Mouse (Mus musculus) stomach, embryonic 16.5 days (tissue): ENCODE results near the gene Hoxa11. TPM values are rescaled to one million over a fixed set of nuclear protein-coding genes. Genes with fewer than 3 reads are reported as not detected.

Experiments used
- ATAC-seq: fragments of 200-750 bp; cut with Nextera tagmentation; 2 replicates; pipeline ENCODE4 v1.8.0; 2017; ENCODE audit warnings: moderate number of reproducible peaks, moderate TSS enrichment; ENCODE audit not compliant: insufficient read depth, low FRiP score
- H3K27ac ChIP-seq: fragments of 300-500 bp; sonication (generic); 2 replicates; pipeline ENCODE4 v1.5.1; 2014; ENCODE audit warnings: low read length
- H3K27me3 ChIP-seq: fragments of 300-500 bp; sonication (generic); 2 replicates; pipeline ENCODE4 v1.6.1; 2014; ENCODE audit warnings: low read length, control low read depth, mixed read lengths; ENCODE audit not compliant: control insufficient read depth, insufficient read depth
- H3K36me3 ChIP-seq: fragments of 300-500 bp; sonication (generic); 2 replicates; pipeline ENCODE4 v1.6.1; 2014; ENCODE audit warnings: low read length; ENCODE audit not compliant: control insufficient read depth, insufficient read depth
- H3K4me1 ChIP-seq: fragments of 300-500 bp; sonication (generic); 2 replicates; pipeline ENCODE4 v1.6.1; 2014; ENCODE audit warnings: low read length, control low read depth, mixed read lengths; ENCODE audit not compliant: control insufficient read depth, insufficient read depth
- H3K4me2 ChIP-seq: fragments of 300-500 bp; sonication (generic); 2 replicates; pipeline ENCODE4 v1.6.1; 2014; ENCODE audit warnings: low read depth, low read length, mixed read lengths
- H3K4me3 ChIP-seq: fragments of 300-500 bp; sonication (generic); replicated peaks from 2 replicates; pipeline ENCODE4 v1.5.1; 2014; ENCODE audit warnings: mild to moderate bottlenecking, low read length
- H3K9ac ChIP-seq: fragments of 300-500 bp; sonication (generic); 2 replicates; pipeline ENCODE4 v1.6.1; 2014; ENCODE audit warnings: low read length
- H3K9me3 ChIP-seq: fragments of 300-500 bp; sonication (generic); replicated peaks from 2 replicates; pipeline ENCODE4 v1.6.1; 2016; ENCODE audit warnings: low read length, control low read depth; ENCODE audit not compliant: control insufficient read depth
- WGBS: fragments of 180-500 bp; shearing (Covaris S2); extraction: QIAGEN DNeasy Blood & Tissue Kit; methylation state at CpG from one replicate; pipeline ENCODE4 v1.1.7; 2014; 5-methylcytosine and 5-hydroxymethylcytosine counted together
- polyA plus RNA-seq: library from polyadenylated mRNA; unstranded; fragments of >200 nt; fragmentation: Nextera tagmentation; extraction: Ambion mirVana; gene quantifications from 2 replicates; pipeline ENCODE4 v1.2.1, GENCODE M21; 2015

Hoxa11 gene
- polyA plus RNA-seq, 1 experiment from 2014 or later = not detected

DNA sequence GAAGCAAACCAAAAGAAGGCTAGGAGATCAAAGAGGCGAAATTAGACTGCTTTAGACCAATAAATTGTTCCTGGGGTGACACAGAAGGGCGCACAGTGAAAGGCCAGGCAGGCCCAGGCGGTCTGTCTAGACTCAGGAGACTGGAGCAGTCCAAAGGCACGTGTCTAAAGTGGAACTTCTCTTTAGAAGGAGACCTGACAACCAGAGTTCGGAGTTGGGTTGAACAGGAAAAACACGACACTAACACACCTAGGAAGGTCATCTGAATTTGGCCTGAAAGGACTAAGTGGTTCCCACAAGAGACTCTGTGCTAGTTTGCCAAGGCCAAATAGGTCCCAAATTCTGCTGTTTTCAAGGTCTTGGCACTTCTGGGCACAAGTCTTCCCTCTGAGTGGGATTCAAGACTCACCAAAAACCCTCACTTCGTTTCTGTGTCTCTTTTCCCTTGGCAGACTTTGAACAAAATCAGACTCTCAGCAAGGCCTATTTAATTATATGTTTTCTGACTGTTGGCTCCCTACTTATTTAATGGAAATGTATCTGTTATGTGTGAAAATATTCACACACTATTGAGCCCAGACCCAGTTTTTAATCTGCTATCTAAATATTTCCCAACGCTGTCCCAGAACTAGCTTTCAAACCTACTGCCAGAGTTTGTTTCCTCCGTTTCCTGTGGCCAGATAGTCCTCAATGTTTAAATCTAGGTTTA lies 26.2 kb downstream of the Hoxa11 start:
- 0 out of 2 replicates have a peak overlapping the region, but pooled peaks have one; percentile 35 for H3K9ac ChIP-seq

GRCm38 (mm10) chr6:52218643-52219215 lies 26.9 kb downstream of the Hoxa11 start:
- H3K9me3 ChIP-seq = no peaks in the 10 kb centered on the region
- H3K27me3 ChIP-seq = peaks cover 88% of the 10 kb centered on the region
- H3K4me3 ChIP-seq = 0 out of 2 replicates have a peak overlapping the region, but pooled peaks have one; percentile 47
- WGBS = 24% methylated on average over 14 of the region's 14 CpGs
- peak overlapping the region; percentile 24; the same call in 1 of the 2 replicates for H3K4me2 ChIP-seq
- no peak overlapping the region for H3K27ac ChIP-seq
- H3K9ac ChIP-seq = peak overlapping the region; percentile 58; the same call in 1 of the 2 replicates
- ATAC-seq = no peak
- H3K36me3 ChIP-seq = no peaks in the 10 kb centered on the region
- peaks cover 8% of the 10 kb centered on the region; the same call in 1 of the 2 replicates for H3K4me1 ChIP-seq

More for the DNA sequence above, 26.2 kb downstream of the Hoxa11 start:
- H3K4me1 ChIP-seq = peaks cover 8% of the 10 kb centered on the region; the same call in 1 of the 2 replicates
- H3K9me3 ChIP-seq = no peaks in the 10 kb centered on the region
- H3K36me3 ChIP-seq = no peaks in the 10 kb centered on the region
- 44% methylated on average over 9 of the region's 9 CpGs for WGBS
- H3K4me2 ChIP-seq = peak overlapping the region; percentile 97; the same call in 1 of the 2 replicates
- no peak overlapping the region; the same call in 1 of the 2 replicates for H3K4me3 ChIP-seq
- no peak for ATAC-seq
- H3K27ac ChIP-seq = 0 out of 2 replicates have a peak overlapping the region, but pooled peaks have one; percentile 3
- peaks cover 89% of the 10 kb centered on the region for H3K27me3 ChIP-seq

- ATAC-seq = no peak
- Histone ChIP-seq H3K27me3 (peaks cover 89% of the 10 kb centered on the region), H3K4me1 (peaks cover 8% of the 10 kb centered on the region; the same call in 1 of the 2 replicates), H3K27ac (peak overlapping the region; percentile 56), H3K4me3 (peak overlapping the region; percentile 47), H3K9me3 (no peaks in the 10 kb centered on the region), H3K9ac (peak overlapping the region; percentile 58), H3K36me3 (no peaks in the 10 kb centered on the region), H3K4me2 (peak overlapping the region; percentile 40)
- WGBS = 16% methylated on average over 23 of the region's 23 CpGs
Observed at GRCm38 (mm10) chr6:52217895-52218642, 27.5 kb downstream of the Hoxa11 start.

DNA sequence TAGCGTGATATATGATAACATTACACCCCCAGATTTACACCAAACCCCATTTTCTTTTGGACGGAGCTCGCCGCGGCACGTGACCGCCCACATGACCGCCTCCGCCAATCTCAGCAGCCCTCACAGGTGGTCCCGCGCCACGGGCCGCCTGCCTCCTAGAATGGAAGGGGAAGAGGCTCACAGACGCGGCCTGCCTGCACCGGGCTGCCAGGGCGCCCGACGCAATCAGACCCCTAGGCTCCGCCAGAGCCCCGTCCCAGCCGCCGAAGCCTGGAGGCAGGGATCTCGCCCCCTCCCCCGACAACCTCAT lies 28.2 kb downstream of the Hoxa11 start:
- H3K9ac ChIP-seq = peak overlapping the region; percentile 58
- H3K4me3 ChIP-seq = peak overlapping the region; percentile 47
- peak overlapping the region; percentile 40 for H3K4me2 ChIP-seq
- H3K9me3 ChIP-seq = no peaks in the 10 kb centered on the region
- peak; percentile 54; the same call in 1 of the 2 replicates for ATAC-seq
- no peaks in the 10 kb centered on the region for H3K36me3 ChIP-seq
- peak overlapping the region; percentile 56; the same call in 1 of the 2 replicates for H3K27ac ChIP-seq
- H3K27me3 ChIP-seq = peaks cover 86% of the 10 kb centered on the region
- H3K4me1 ChIP-seq = peaks cover 8% of the 10 kb centered on the region; the same call in 1 of the 2 replicates
- under 1% methylated on average over 25 of the region's 25 CpGs for WGBS

DNA sequence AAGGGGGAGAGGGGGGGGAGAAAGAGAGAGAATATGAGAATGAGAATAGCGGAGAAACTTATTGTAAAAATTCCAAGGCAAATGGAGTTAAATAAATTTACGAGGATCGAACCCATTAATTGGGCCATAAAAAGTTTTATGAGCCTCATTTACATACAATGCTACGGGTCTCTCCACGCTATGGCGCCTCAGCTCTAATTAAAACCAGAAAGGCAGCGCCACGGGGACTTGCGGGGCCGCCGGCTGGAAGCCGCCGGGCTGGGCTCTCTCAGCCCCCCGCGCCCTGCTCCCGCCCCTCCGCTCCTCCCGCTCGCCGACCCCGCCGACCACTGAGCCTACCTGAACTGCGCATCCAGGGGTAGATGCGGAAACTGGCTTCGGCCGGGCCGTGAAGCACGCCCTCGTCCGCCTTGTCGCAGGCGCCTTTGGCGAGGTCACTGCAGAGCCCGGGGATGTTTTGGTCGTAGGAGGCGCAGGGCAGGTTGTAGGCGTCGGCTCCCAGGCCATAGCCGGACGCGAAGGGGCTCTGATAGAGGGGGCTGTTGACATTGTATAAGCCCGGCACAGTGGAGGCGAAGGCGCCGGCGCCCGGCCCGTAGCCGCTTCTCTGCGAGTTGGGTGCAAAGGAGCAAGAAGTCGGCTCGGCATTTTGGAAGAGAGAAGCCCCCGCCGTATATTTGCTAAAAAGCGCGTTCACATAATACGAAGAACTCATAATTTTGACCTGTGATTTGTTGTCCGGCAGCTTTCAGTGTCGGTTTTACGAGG lies 28.7 kb downstream of the Hoxa11 start:
- Histone ChIP-seq H3K9me3 (no peaks in the 10 kb centered on the region), H3K36me3 (no peaks in the 10 kb centered on the region), H3K4me3 (peak overlapping the region; percentile 47), H3K4me1 (peaks cover 6% of the 10 kb centered on the region; the same call in 1 of the 2 replicates), H3K9ac (peak overlapping the region; percentile 68), H3K4me2 (peak overlapping the region; percentile 40), H3K27me3 (peaks cover 85% of the 10 kb centered on the region), H3K27ac (peak overlapping the region; percentile 7; the same call in 1 of the 2 replicates)
- WGBS = 2% methylated on average over 60 of the region's 60 CpGs
- ATAC-seq = no peak

DNA sequence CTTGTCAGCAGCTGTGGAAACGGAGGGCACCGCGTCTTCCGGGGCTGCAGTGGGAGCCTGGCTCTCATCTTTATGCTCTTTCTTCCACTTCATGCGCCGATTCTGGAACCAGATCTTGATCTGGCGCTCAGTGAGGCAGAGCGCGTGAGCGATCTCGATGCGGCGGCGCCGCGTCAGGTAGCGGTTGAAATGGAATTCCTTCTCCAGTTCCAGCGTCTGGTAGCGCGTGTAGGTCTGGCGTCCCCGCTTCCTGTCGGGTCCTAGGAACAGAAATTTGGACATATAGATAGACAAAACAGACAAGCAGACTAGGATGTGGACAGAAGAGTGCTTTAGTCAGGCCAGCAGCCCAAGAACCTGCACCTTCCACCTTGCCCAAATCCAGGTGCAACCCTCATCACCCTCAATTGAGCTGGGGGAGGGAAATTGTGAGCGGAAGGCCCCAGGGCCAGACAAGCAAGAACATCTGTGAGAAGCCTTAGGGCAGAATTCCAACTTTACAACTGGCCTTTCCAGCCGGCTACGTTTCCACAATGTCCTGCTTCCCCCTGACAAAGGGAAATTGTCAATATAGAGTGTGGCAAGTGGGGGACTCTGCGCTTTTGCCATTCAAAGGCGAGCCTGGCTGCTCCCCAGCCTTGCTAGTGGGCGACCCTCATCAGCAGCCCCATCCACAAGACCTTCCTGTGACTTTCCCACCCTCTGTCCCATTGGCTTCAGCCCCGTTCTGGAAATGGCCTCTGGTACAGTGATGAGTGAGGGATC lies 29.7 kb downstream of the Hoxa11 start:
- peak overlapping the region; percentile 56 for H3K9ac ChIP-seq
- H3K36me3 ChIP-seq = no peaks in the 10 kb centered on the region
- H3K4me2 ChIP-seq = peak overlapping the region; percentile 40
- peak overlapping the region; percentile 47 for H3K4me3 ChIP-seq
- no peaks in the 10 kb centered on the region for H3K9me3 ChIP-seq
- WGBS = 5% methylated on average over 30 of the region's 30 CpGs
- H3K27me3 ChIP-seq = peaks cover 86% of the 10 kb centered on the region
- no peak for ATAC-seq
- H3K27ac ChIP-seq = no peak overlapping the region
- H3K4me1 ChIP-seq = 0 out of 2 replicates have a peak, but pooled peaks cover 4% of the 10 kb centered on the region

DNA sequence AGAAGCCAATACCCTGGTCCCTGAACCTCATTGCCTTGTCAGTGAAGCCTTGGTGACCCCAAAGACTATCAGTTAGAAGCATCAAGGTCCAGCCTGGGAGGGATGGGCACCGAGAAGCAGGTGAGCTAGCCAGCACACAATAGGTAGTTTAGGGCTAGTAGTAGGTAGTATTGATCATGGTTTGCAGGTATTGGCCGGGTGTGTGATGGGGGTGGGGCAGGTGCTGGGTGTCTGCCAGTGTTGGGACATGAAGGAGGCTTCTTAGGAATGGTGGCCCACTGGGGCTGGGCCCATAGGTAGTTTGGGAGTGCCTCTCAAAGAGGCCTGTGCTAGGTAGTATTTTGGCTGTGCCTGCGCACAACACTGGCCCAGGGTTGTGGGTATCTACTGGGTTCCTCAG lies 30.5 kb downstream of the Hoxa11 start:
- ATAC-seq = no peak
- no peak overlapping the region for H3K27ac ChIP-seq
- peaks cover 80% of the 10 kb centered on the region for H3K27me3 ChIP-seq

GRCm38 (mm10) chr6:52214271-52214670 lies 31.3 kb downstream of the Hoxa11 start:
- Histone ChIP-seq H3K4me1 (0 out of 2 replicates have a peak, but pooled peaks cover 4% of the 10 kb centered on the region), H3K4me2 (peak overlapping the region; percentile 84), H3K4me3 (no peak overlapping the region), H3K36me3 (no peaks in the 10 kb centered on the region), H3K9me3 (no peaks in the 10 kb centered on the region), H3K27ac (no peak overlapping the region), H3K27me3 (peaks cover 79% of the 10 kb centered on the region), H3K9ac (no peak overlapping the region)
- ATAC-seq = no peak
- 35% methylated on average over 5 of the region's 5 CpGs for WGBS

More for the DNA sequence above, 30.5 kb downstream of the Hoxa11 start:
- Histone ChIP-seq H3K4me1 (0 out of 2 replicates have a peak, but pooled peaks cover 4% of the 10 kb centered on the region), H3K36me3 (no peaks in the 10 kb centered on the region), H3K9me3 (no peaks in the 10 kb centered on the region), H3K4me3 (no peak overlapping the region), H3K4me2 (peak overlapping the region; percentile 40; the same call in 1 of the 2 replicates), H3K9ac (no peak overlapping the region)
- 29% methylated on average over 3 of the region's 3 CpGs for WGBS
